Mouse (Mus musculus) midbrain, embryonic 10.5 days (tissue): ENCODE data around the gene Slc22a18. TPM values are rescaled to one million over a fixed set of nuclear protein-coding genes. Genes with fewer than 3 reads are reported as not detected.
A peak's percentile ranks its signal among the peaks of the same experiment; 100 is the strongest.
"Not testable (repeated sequence)": the region's sequence is repeated elsewhere in the genome, so short reads cannot be mapped to it uniquely, and the experiment has no call there.

Source experiments
- DNase-seq: peaks from one replicate; pipeline ENCODE4 v3.0.0-alpha.2; 2017; ENCODE audit warnings: low spot score
- H3K27ac ChIP-seq: fragments of 300-500 bp; sonication (generic); replicated peaks from 2 replicates; pipeline ENCODE4 v1.5.1; 2016; ENCODE audit warnings: mild to moderate bottlenecking
- H3K27me3 ChIP-seq: fragments of 300-500 bp; sonication (generic); 2 replicates; pipeline ENCODE4 v1.6.1; 2016; ENCODE audit warnings: low read depth, mild to moderate bottlenecking; ENCODE audit not compliant: poor library complexity, severe bottlenecking
- H3K36me3 ChIP-seq: fragments of 300-500 bp; sonication (generic); 2 replicates; pipeline ENCODE4 v1.6.1; 2016; ENCODE audit warnings: mild to moderate bottlenecking, moderate library complexity
- H3K4me1 ChIP-seq: fragments of 300-500 bp; sonication (generic); 2 replicates; pipeline ENCODE4 v1.6.1; 2016
- H3K4me3 ChIP-seq: fragments of 300-500 bp; sonication (generic); 2 replicates; pipeline ENCODE4 v1.5.1; 2016; ENCODE audit warnings: mild to moderate bottlenecking, moderate library complexity
- H3K9me3 ChIP-seq: fragments of 300-500 bp; sonication (generic); replicated peaks from 2 replicates; pipeline ENCODE4 v1.6.1; 2016; ENCODE audit warnings: mild to moderate bottlenecking
- WGBS: fragments of 180-500 bp; shearing (Covaris S2); methylation state at CpG from one replicate; pipeline ENCODE4 v1.1.7; 2016; 5-methylcytosine and 5-hydroxymethylcytosine counted together
- polyA plus RNA-seq: library from polyadenylated mRNA; unstranded; fragments of >200 nt; fragmentation: Nextera tagmentation; extraction: Ambion mirVana; gene quantifications from 2 replicates; pipeline ENCODE4 v1.2.1, GENCODE M21; 2016

The Slc22a18 gene
- polyA plus RNA-seq, 1 experiment from 2014 or later, result 0.20 TPM

DNA sequence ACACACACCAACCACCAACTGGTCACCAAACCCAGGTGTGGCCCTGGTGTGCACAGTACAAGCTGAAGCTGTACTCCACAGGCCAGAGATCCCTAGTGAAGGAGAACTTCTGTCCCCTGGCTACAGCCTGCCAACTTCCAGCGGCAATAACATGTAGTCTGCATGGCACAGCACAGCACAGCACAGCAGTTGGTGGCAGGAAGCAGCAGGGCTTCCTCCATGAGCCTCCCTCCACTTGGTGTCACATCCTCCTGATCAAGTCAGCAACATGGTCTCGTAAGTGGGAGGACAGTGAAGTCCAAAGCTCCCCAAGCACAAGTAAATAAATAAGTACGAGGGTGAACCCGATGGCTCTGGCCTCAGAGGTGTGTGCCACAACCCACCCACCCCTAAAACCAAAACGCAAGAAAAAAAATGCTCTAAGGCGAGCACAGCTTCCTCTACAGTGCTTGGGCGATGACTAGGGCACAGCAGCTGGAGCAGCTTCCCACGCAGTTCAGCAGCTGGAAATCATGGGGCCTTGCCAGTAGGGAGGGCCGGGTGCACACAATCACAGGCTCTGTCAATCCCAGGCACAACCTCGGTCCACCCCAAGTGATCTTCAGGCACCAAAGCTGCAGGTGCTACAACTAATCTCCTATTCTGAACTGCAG lies 40.4 kb downstream of the Slc22a18 start:
- Histone ChIP-seq H3K4me1 (no peaks in the 10 kb centered on the region), H3K27me3 (no peaks in the 10 kb centered on the region), H3K9me3 (no peaks in the 10 kb centered on the region), H3K4me3 (no peak overlapping the region), H3K36me3 (peaks cover 70% of the 10 kb centered on the region), H3K27ac (no peak overlapping the region)
- DNase-seq, result no peak
- 93% methylated on average over 10 of the region's 10 CpGs for WGBS

DNA sequence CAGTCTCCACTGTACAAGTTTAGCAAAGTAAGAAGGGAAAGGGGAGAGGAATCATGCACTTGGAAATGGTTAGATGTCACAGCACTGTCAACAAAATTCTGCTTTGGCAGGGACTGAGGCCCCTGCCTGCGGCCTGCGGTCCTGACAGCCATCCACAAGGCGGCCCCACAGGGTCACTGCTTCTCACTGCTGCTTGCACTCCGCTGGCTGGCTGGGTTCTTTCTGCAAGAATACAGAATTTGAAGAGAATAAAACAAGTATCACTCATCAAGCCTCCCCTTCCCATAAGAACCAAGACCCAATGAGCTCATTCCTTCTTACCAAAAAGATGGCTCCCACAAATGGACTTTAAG lies 40.9 kb downstream of the Slc22a18 start:
- no peak for DNase-seq
- no peak overlapping the region for H3K27ac ChIP-seq
- peaks cover 75% of the 10 kb centered on the region for H3K36me3 ChIP-seq
- 96% methylated on average over 4 of the region's 4 CpGs for WGBS
- H3K4me3 ChIP-seq, result no peak overlapping the region
- no peaks in the 10 kb centered on the region for H3K9me3 ChIP-seq
- H3K4me1 ChIP-seq, result no peaks in the 10 kb centered on the region
- H3K27me3 ChIP-seq, result no peaks in the 10 kb centered on the region

GRCm38 (mm10) chr7:143519333-143519732 lies 45.8 kb downstream of the Slc22a18 start:
- H3K4me1 ChIP-seq, result no peaks in the 10 kb centered on the region
- H3K36me3 ChIP-seq, result peaks cover 100% of the 10 kb centered on the region
- H3K4me3 ChIP-seq, result no peak overlapping the region
- H3K27ac ChIP-seq, result no peak overlapping the region
- H3K27me3 ChIP-seq, result no peaks in the 10 kb centered on the region
- no peak for DNase-seq
- 91% methylated on average over 4 of the region's 4 CpGs for WGBS
- H3K9me3 ChIP-seq, result no peaks in the 10 kb centered on the region

DNA sequence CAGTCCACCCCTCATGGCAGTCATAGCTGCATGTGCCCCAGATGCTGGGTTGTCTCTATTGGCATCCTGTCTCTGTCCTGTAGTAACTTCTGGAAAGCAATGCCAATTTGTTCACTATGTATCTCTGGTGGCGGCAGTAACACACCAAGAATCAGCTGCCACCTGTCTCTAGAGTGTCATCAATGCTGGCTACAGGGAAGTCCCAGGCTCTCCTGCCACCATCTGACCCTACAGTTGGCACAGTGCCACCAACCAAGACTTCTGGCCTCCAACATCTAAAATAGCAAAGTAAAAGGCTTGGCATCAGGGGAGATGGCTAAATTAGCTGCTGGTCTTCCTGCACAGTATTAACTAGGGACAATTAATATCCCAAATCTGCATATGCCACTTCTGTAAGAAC lies 58.9 kb downstream of the Slc22a18 start:
- no peak for DNase-seq
- Histone ChIP-seq H3K4me1 (no peaks in the 10 kb centered on the region), H3K27me3 (no peaks in the 10 kb centered on the region), H3K9me3 (no peaks in the 10 kb centered on the region), H3K36me3 (peaks cover 100% of the 10 kb centered on the region), H3K27ac (no peak overlapping the region), H3K4me3 (no peak overlapping the region)
- WGBS, result 97% methylated on average over 1 of the region's 1 CpGs

- DNase-seq, result no peak
- H3K4me3 ChIP-seq, result no peak overlapping the region
- no peaks in the 10 kb centered on the region for H3K4me1 ChIP-seq
- H3K27ac ChIP-seq, result no peak overlapping the region
- H3K36me3 ChIP-seq, result peaks cover 100% of the 10 kb centered on the region
- H3K9me3 ChIP-seq, result no peaks in the 10 kb centered on the region
- 86% methylated on average over 2 of the region's 2 CpGs for WGBS
- no peaks in the 10 kb centered on the region for H3K27me3 ChIP-seq
Observed at GRCm38 (mm10) chr7:143533284-143533683, 59.7 kb downstream of the Slc22a18 start.

DNA sequence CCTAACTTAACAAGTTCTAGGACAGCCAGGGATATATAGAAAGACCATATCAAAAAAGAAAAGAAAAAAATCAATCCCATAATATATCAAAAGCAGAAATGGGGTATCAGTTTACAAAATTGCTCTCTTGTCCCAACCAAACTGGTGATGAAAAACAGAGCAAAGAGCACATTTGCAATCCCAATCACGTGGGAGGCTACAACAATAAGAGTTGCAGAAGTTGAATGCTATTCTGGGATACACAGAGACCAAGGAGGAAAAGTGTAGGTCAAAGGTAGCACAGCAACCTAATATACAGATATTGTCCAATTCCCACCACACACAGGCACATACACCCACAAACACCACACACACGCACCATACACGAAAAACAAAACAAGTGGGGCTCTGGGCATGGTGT lies 62.7 kb downstream of the Slc22a18 start:
- Histone ChIP-seq H3K9me3 (no peaks in the 10 kb centered on the region), H3K4me3 (no peak overlapping the region), H3K27me3 (no peaks in the 10 kb centered on the region), H3K36me3 (peaks cover 99% of the 10 kb centered on the region), H3K4me1 (no peaks in the 10 kb centered on the region), H3K27ac (no peak overlapping the region)
- WGBS, result 91% methylated on average over 3 of the region's 3 CpGs
- no peak for DNase-seq

- not testable (repeated sequence) for DNase-seq, H3K4me3 ChIP-seq, H3K9me3 ChIP-seq, H3K27ac ChIP-seq, H3K27me3 ChIP-seq, H3K4me1 ChIP-seq
- H3K36me3 ChIP-seq, result peaks cover 79% of the 10 kb centered on the region
- WGBS, result 95% methylated on average over 6 of the region's 6 CpGs
Observed at GRCm38 (mm10) chr7:143538229-143538628, 64.7 kb downstream of the Slc22a18 start.

DNA sequence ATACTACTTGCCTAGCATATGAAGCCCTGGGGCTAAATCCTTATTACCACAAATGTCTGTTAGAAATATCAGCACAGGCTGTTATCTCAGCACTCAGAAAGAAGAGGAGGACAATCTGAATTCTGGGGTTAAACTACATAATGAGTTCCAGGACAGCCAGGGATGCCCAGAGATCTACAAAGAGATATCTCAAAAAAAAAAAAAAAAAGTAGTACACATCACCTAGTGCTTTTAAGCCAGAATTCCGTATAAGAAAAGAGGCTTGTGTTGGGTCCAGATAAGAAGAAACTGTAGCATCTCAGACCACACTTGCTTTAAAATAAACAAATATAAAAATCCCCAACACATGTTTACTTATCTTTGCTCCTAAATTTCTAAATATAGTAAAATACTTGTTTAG lies 65.1 kb downstream of the Slc22a18 start:
- Histone ChIP-seq H3K4me1 (peaks cover 3% of the 10 kb centered on the region; the same call in 1 of the 2 replicates), H3K27me3 (no peaks in the 10 kb centered on the region), H3K9me3 (no peaks in the 10 kb centered on the region), H3K27ac (no peak overlapping the region), H3K36me3 (peaks cover 75% of the 10 kb centered on the region), H3K4me3 (no peak overlapping the region)
- DNase-seq, result no peak
- WGBS, result 94% methylated on average over 1 of the region's 1 CpGs

- 95% methylated on average over 2 of the region's 2 CpGs for WGBS
- no peak overlapping the region for H3K27ac ChIP-seq
- H3K9me3 ChIP-seq, result no peaks in the 10 kb centered on the region
- H3K27me3 ChIP-seq, result no peaks in the 10 kb centered on the region
- no peak overlapping the region for H3K4me3 ChIP-seq
- DNase-seq, result peak; percentile 38
- H3K4me1 ChIP-seq, result peaks cover 36% of the 10 kb centered on the region
- peaks cover 41% of the 10 kb centered on the region for H3K36me3 ChIP-seq
Observed at GRCm38 (mm10) chr7:143544368-143544767, 70.8 kb downstream of the Slc22a18 start.

- Histone ChIP-seq H3K9me3 (no peaks in the 10 kb centered on the region), H3K27me3 (no peaks in the 10 kb centered on the region), H3K27ac (no peak overlapping the region), H3K4me3 (peak overlapping the region; percentile 92; the same call in 1 of the 2 replicates), H3K36me3 (peaks cover 23% of the 10 kb centered on the region), H3K4me1 (peaks cover 46% of the 10 kb centered on the region)
- DNase-seq, result no peak
- WGBS, result 87% methylated on average over 2 of the region's 2 CpGs
Observed at GRCm38 (mm10) chr7:143546554-143546953, 73.0 kb downstream of the Slc22a18 start.

GRCm38 (mm10) chr7:143548231-143548961 lies 74.9 kb downstream of the Slc22a18 start:
- no peak for DNase-seq
- peak overlapping the region; percentile 92 for H3K4me3 ChIP-seq

More at GRCm38 (mm10) chr7:143548231-143548961, 74.9 kb downstream of the Slc22a18 start:
- H3K4me1 ChIP-seq, result peaks cover 43% of the 10 kb centered on the region
- H3K27me3 ChIP-seq, result no peaks in the 10 kb centered on the region
- H3K27ac ChIP-seq, result peak overlapping the region; percentile 98
- no peaks in the 10 kb centered on the region for H3K9me3 ChIP-seq
- WGBS, result under 1% methylated on average over 62 of the region's 63 CpGs
- peaks cover 31% of the 10 kb centered on the region for H3K36me3 ChIP-seq
